Mouse (Mus musculus): ENCODE data around the gene Gsg1l2. TPM values are rescaled to one million over a fixed set of nuclear protein-coding genes. Genes with fewer than 3 reads are reported as not detected.
A peak's percentile ranks its signal among the peaks of the same experiment; 100 is the strongest.

Gene Gsg1l2
- polyA plus RNA-seq, 1 experiment from 2014 or later, result not detected

- no peaks in the 10 kb centered on the region for H3K9me3 ChIP-seq (replicated peaks; ENCODE audit: control insufficient read depth, low read length)
- DNase-seq (ENCODE audit: low spot score) (no peak), ATAC-seq (no peak)
- H3K4me2 ChIP-seq (ENCODE audit: low read length), result no peak overlapping the region
- 90% methylated on average over 1 of the region's 1 CpGs for WGBS
- no peaks in the 10 kb centered on the region for H3K4me1 ChIP-seq (ENCODE audit: control insufficient read depth, insufficient read depth, low read length)
- H3K4me3 ChIP-seq (ENCODE audit: low read depth, low read length), result no peak overlapping the region
- H3K27ac ChIP-seq (ENCODE audit: low read depth, low read length), result no peak overlapping the region
- H3K27me3 ChIP-seq (replicated peaks; ENCODE audit: control insufficient read depth, insufficient read depth, low read length), result no peaks in the 10 kb centered on the region
- no peaks in the 10 kb centered on the region for H3K36me3 ChIP-seq (ENCODE audit: control insufficient read depth, insufficient read depth, low read length)
- H3K9ac ChIP-seq (ENCODE audit: low read length), result no peak overlapping the region
These were observed 18.1 kb upstream of the Gsg1l2 start for GRCm38 (mm10) chr11:67756287-67756686.

DNA sequence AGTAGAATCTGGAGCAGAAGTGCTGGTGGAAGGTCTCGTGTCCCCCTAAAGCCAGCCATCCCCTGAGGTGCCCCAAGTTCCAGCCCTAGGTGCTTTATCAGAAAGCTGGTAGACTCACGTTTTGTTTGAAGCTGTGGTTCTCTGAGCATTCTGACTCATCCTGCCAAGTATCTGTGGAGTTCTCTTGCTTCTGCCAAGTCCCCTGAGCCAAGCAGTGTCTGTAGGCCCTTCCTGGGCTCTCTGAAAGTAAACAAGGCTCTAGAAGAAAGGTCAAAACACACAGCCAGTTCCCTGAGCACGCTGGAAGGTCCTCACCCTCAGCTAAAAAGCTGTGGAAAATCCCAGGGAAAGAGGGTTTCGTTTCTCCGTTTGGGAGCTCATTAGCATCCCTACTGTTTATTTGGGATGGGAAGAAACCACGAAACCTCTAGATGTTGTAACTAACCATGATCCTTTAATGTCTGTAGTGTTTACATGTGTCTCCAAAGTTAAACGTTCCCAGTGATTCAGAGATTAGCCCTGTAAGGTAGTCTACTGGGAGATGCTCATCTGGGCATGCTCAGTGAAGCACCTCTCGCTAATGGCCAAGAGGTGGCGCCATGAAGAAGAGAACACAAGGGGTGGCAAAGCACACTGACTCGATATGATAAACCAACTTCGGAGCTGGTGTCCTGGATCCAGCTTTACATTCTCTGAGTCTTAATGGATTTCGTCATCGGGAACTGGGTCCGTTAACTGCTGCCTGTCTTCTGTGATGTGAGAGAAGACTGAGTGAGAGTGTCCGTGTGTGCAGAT is 16.8 kb upstream of the Gsg1l2 start:
- Histone ChIP-seq H3K27ac (ENCODE audit: low read depth, low read length) (no peak overlapping the region), H3K9me3 (replicated peaks; ENCODE audit: control insufficient read depth, low read length) (no peaks in the 10 kb centered on the region), H3K9ac (ENCODE audit: low read length) (no peak overlapping the region), H3K27me3 (replicated peaks; ENCODE audit: control insufficient read depth, insufficient read depth, low read length) (no peaks in the 10 kb centered on the region), H3K4me1 (ENCODE audit: control insufficient read depth, insufficient read depth, low read length) (no peaks in the 10 kb centered on the region), H3K4me3 (ENCODE audit: low read depth, low read length) (no peak overlapping the region), H3K4me2 (ENCODE audit: low read length) (no peak overlapping the region), H3K36me3 (ENCODE audit: control insufficient read depth, insufficient read depth, low read length) (no peaks in the 10 kb centered on the region)
- WGBS, result 74% methylated on average over 15 of the region's 15 CpGs
- ATAC-seq (no peak), DNase-seq (ENCODE audit: low spot score) (no peak)

DNA sequence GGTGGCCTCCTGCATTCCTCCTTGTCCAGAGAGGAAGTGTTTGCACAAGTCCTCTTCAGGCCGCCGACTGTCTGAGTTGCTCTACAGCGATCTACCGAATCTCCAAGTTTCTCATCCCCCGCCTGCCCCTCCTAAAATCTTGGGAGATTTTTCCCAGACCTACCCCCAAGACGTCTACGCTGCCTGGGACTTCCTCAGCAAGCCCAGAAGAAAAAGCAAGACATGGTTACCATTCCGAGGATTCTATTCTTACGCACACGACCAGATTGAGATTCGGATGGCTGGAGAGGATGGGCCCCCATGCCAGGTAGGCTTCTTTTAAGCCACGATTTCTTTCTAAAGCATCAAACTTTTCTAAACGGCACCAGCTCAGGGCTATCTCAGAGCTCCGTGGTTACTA is 3.4 kb upstream of the Gsg1l2 start, which contains the start of gene Glp2r:
Glp2r (minus strand) TSS at position 101 of the 400 bp plus-strand sequence.
- WGBS, result 89% methylated on average over 14 of the region's 14 CpGs
- Histone ChIP-seq H3K4me1 (ENCODE audit: control insufficient read depth, insufficient read depth, low read length) (no peaks in the 10 kb centered on the region), H3K4me3 (ENCODE audit: low read depth, low read length) (no peak within 1 kb of the TSS), H3K27me3 (replicated peaks; ENCODE audit: control insufficient read depth, insufficient read depth, low read length) (no peaks in the 10 kb centered on the region), H3K9me3 (replicated peaks; ENCODE audit: control insufficient read depth, low read length) (no peaks in the 10 kb centered on the region), H3K36me3 (ENCODE audit: control insufficient read depth, insufficient read depth, low read length) (no peaks in the 10 kb centered on the region), H3K4me2 (ENCODE audit: low read length) (no peak within 1 kb of the TSS), H3K9ac (ENCODE audit: low read length) (no peak within 1 kb of the TSS), H3K27ac (ENCODE audit: low read depth, low read length) (no peak within 1 kb of the TSS)
- DNase-seq (ENCODE audit: low spot score), result no peak
- ATAC-seq, result no peak

GRCm38 (mm10) chr11:67771691-67772090 is 2.7 kb upstream of the Gsg1l2 start:
- Histone ChIP-seq H3K9me3 (replicated peaks; ENCODE audit: control insufficient read depth, low read length) (no peaks in the 10 kb centered on the region), H3K4me2 (ENCODE audit: low read length) (no peak overlapping the region), H3K4me1 (ENCODE audit: control insufficient read depth, insufficient read depth, low read length) (no peaks in the 10 kb centered on the region), H3K36me3 (ENCODE audit: control insufficient read depth, insufficient read depth, low read length) (no peaks in the 10 kb centered on the region), H3K27ac (ENCODE audit: low read depth, low read length) (no peak overlapping the region), H3K9ac (ENCODE audit: low read length) (no peak overlapping the region), H3K4me3 (ENCODE audit: low read depth, low read length) (no peak overlapping the region), H3K27me3 (replicated peaks; ENCODE audit: control insufficient read depth, insufficient read depth, low read length) (no peaks in the 10 kb centered on the region)
- WGBS, result 73% methylated on average over 2 of the region's 2 CpGs
- ATAC-seq, result no peak
- peak; percentile 44 for DNase-seq (ENCODE audit: low spot score)

DNA sequence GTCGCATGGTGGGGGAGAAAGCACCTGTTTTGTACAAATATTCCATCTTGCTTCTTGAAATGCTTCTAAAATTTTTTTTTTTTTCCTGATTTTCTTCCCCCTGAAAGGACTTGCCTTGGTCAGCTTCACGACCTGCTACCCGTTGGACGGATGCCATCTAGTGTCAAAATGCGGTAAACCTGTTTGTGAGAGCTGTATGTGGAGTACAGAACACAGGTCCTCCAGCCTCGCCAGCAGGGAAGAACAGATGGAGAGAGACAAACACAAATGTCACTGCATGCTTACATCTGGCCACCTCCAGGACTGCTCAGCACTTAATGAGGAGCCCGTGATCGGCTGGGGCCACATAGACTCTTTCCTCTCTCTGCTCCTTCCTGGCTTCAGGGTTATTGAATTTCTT is 1.8 kb upstream of the Gsg1l2 start:
- DNase-seq (ENCODE audit: low spot score), result peak; percentile 86
- Histone ChIP-seq H3K27ac (ENCODE audit: low read depth, low read length) (no peak overlapping the region), H3K4me2 (ENCODE audit: low read length) (no peak overlapping the region), H3K36me3 (ENCODE audit: control insufficient read depth, insufficient read depth, low read length) (no peaks in the 10 kb centered on the region), H3K9ac (ENCODE audit: low read length) (no peak overlapping the region), H3K27me3 (replicated peaks; ENCODE audit: control insufficient read depth, insufficient read depth, low read length) (no peaks in the 10 kb centered on the region), H3K4me1 (ENCODE audit: control insufficient read depth, insufficient read depth, low read length) (no peaks in the 10 kb centered on the region), H3K4me3 (ENCODE audit: low read depth, low read length) (no peak overlapping the region), H3K9me3 (replicated peaks; ENCODE audit: control insufficient read depth, low read length) (no peaks in the 10 kb centered on the region)
- WGBS, result 18% methylated on average over 8 of the region's 8 CpGs
- peak; percentile 68; the same call in 1 of the 2 replicates for ATAC-seq

DNA sequence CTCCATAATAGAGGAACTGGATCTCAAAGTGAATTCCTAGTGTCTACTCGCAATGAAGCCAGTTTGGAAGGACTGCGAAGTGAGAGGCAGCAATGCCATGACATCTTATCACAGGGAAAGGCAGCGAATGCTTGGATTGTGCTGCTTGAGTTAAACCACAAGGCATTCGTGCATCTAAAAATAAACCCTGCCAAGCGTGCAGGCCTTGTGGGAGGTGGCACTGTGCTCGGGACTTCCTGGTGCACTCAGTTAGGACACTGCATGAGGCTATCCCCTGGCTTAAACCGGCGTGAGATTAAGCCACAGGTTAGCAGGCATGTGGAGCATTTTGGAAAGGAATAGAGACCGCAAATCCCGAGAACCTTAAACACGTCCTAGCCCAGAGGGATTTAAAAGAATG is 15.8 kb downstream of the Gsg1l2 start:
- no peak overlapping the region for H3K4me2 ChIP-seq (ENCODE audit: low read length)
- WGBS, result 85% methylated on average over 11 of the region's 11 CpGs
- no peak for DNase-seq (ENCODE audit: low spot score)
- no peaks in the 10 kb centered on the region for H3K9me3 ChIP-seq (replicated peaks; ENCODE audit: control insufficient read depth, low read length)
- H3K27me3 ChIP-seq (replicated peaks; ENCODE audit: control insufficient read depth, insufficient read depth, low read length), result no peaks in the 10 kb centered on the region
- ATAC-seq, result no peak
- H3K27ac ChIP-seq (ENCODE audit: low read depth, low read length), result no peak overlapping the region
- H3K4me3 ChIP-seq (ENCODE audit: low read depth, low read length), result no peak overlapping the region
- H3K4me1 ChIP-seq (ENCODE audit: control insufficient read depth, insufficient read depth, low read length), result no peaks in the 10 kb centered on the region
- no peaks in the 10 kb centered on the region for H3K36me3 ChIP-seq (ENCODE audit: control insufficient read depth, insufficient read depth, low read length)
- no peak overlapping the region for H3K9ac ChIP-seq (ENCODE audit: low read length)

DNA sequence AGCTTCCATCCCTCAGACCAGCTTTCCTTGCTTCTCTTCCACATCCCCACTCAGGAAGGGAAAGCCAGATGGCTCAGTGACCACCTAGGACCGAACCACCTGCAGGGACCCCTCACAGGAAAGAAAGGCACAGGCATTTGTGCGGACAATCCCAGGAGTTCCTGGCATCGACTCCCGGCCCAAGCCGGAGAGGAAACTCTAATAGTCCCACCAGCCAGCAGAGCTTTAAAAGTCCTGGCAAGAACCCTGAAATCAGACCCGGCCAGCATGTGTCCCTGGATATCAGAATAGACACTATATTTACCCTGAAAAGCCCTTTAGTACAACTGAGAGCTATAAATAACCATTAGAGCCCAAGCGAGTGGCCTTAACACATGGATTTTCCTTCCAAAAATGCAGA is 23.5 kb downstream of the Gsg1l2 start, which contains the start of gene Dhrs7c:
Dhrs7c (plus strand) TSS at position 257 of the 400 bp plus-strand sequence.
- H3K27me3 ChIP-seq (replicated peaks; ENCODE audit: control insufficient read depth, insufficient read depth, low read length), result no peaks in the 10 kb centered on the region
- H3K36me3 ChIP-seq (ENCODE audit: control insufficient read depth, insufficient read depth, low read length), result no peaks in the 10 kb centered on the region
- H3K9me3 ChIP-seq (replicated peaks; ENCODE audit: control insufficient read depth, low read length), result no peaks in the 10 kb centered on the region
- DNase-seq (ENCODE audit: low spot score) (no peak), ATAC-seq (no peak)
- H3K4me2 ChIP-seq (ENCODE audit: low read length), result no peak within 1 kb of the TSS
- H3K4me3 ChIP-seq (ENCODE audit: low read depth, low read length), result no peak within 1 kb of the TSS
- H3K27ac ChIP-seq (ENCODE audit: low read depth, low read length), result no peak within 1 kb of the TSS
- no peak within 1 kb of the TSS for H3K9ac ChIP-seq (ENCODE audit: low read length)
- H3K4me1 ChIP-seq (ENCODE audit: control insufficient read depth, insufficient read depth, low read length), result no peaks in the 10 kb centered on the region
- 80% methylated on average over 7 of the region's 7 CpGs for WGBS

DNA sequence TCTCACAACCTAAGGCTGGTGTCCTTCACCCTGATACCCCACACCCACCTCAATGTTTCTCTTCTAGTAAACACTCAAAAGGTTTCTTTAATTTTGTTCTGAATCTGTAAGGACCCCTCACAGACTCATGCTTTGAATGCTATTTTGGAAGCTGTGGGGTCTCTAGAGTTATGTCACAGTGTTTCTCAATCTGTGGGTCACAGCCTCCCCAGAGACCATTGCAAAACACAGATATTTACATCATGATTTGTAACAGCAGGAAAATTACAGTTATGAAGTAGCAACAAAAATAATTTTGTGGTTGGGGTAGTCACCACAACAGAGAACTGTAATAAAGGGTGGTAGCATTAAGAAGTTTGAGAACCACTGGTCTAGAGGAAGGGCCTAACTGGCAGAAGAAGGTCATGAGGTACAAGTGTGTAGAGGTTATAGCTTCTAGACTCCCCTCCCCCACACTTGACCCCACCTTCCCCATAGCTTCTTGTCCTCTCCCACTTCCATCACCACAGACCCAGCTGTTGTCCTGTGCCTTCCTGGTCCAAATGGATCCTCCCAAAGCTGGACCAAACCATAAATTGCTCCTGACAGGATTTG is 25.8 kb downstream of the Gsg1l2 start:
- no peak for DNase-seq (ENCODE audit: low spot score)
- H3K4me2 ChIP-seq (ENCODE audit: low read length), result no peak overlapping the region
- H3K9ac ChIP-seq (ENCODE audit: low read length), result no peak overlapping the region
- ATAC-seq, result no peak
- no peak overlapping the region for H3K4me3 ChIP-seq (ENCODE audit: low read depth, low read length)
- H3K9me3 ChIP-seq (replicated peaks; ENCODE audit: control insufficient read depth, low read length), result no peaks in the 10 kb centered on the region
- no peaks in the 10 kb centered on the region for H3K27me3 ChIP-seq (replicated peaks; ENCODE audit: control insufficient read depth, insufficient read depth, low read length)
- no peaks in the 10 kb centered on the region for H3K4me1 ChIP-seq (ENCODE audit: control insufficient read depth, insufficient read depth, low read length)
- no peaks in the 10 kb centered on the region for H3K36me3 ChIP-seq (ENCODE audit: control insufficient read depth, insufficient read depth, low read length)
- no peak overlapping the region for H3K27ac ChIP-seq (ENCODE audit: low read depth, low read length)

DNA sequence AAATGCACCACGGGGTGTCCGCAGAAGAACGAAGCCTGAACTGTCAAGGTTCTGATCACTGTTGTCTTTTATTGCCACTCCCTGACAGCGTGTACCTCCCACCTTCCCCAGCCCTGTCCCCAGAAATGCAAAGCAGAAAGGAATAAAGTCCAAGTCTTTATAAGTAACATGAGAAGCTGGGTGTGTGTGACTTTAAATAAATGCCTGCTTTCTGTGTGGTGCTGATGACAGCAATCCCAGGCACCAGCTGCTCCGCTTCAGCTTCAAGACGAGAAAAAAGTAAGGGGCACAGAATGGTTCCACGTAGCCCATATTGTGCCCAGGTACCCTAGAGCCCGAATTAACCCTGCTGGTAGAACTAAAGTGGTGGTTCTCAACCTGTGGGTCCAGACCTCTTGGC is 26.8 kb downstream of the Gsg1l2 start:
- Histone ChIP-seq H3K27me3 (replicated peaks; ENCODE audit: control insufficient read depth, insufficient read depth, low read length) (no peaks in the 10 kb centered on the region), H3K4me2 (ENCODE audit: low read length) (no peak overlapping the region), H3K36me3 (ENCODE audit: control insufficient read depth, insufficient read depth, low read length) (no peaks in the 10 kb centered on the region), H3K9me3 (replicated peaks; ENCODE audit: control insufficient read depth, low read length) (no peaks in the 10 kb centered on the region), H3K4me3 (ENCODE audit: low read depth, low read length) (no peak overlapping the region), H3K27ac (ENCODE audit: low read depth, low read length) (no peak overlapping the region), H3K4me1 (ENCODE audit: control insufficient read depth, insufficient read depth, low read length) (no peaks in the 10 kb centered on the region), H3K9ac (ENCODE audit: low read length) (no peak overlapping the region)
- ATAC-seq (no peak), DNase-seq (ENCODE audit: low spot score) (no peak)
- 86% methylated on average over 8 of the region's 8 CpGs for WGBS

All from forebrain, embryonic 14.5 days (tissue).